18 mouse cellular contexts compared by ENCODE assay signal in the genomic region with DNA sequence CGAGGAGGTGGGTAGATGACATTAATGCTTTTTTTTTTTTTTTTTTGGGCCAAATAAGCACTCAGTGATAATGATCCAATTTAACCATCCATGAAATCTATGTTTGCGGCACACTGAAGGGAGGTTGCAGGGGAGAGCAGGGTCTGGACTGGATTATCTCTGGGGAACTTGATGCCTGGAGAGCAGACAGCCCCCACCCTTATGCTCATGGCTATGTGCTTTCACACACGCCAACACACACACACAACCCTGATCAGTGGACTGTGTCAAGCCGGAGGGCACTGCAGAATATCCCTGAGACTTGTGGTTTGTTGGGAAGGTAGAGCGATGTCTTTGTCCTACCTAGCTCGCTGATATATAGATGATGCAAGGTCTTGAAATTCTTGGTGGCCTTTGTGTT. TPM values are rescaled to one million over a fixed set of nuclear protein-coding genes. Genes with fewer than 3 reads are reported as not detected.
DNase-seq lines count a peak whose midpoint lies in the region; ATAC-seq and TF ChIP-seq lines count a peak whose summit lies in the region.
"Had no signal": no experiment of that assay in that cellular context is flagged by ENCODE, and none has a peak within 500 bp of the region (broad histone marks: within the 10 kb centered on the region; RNA-seq: fewer than 3 reads in every experiment).

No protein-coding gene starts in this region.

- no peak for TF ChIP-seq CTCF in layer of hippocampus, adult 2 months (conservative IDR thresholded peaks at IDR 0.05)

- peaks cover 16% of the 10 kb centered on the region for H3K4me1 ChIP-seq in forebrain, embryonic 13.5 days
- H3K4me1 ChIP-seq in hindbrain, embryonic 16.5 days (ENCODE audit: control insufficient read depth, insufficient read depth, low read depth, low read length) = peaks cover 6% of the 10 kb centered on the region; the same call in 1 of the 2 replicates
- H3K4me1 ChIP-seq in neural tube, embryonic 15.5 days = peaks cover 11% of the 10 kb centered on the region
- H3K4me1 ChIP-seq: megakaryocyte, embryonic 14.5 days had no signal

- no peak for DNase-seq in layer of hippocampus, adult 2 months (ENCODE audit: low spot score in 2 of 2)
- DNase-seq in layer of hippocampus, postnatal 10 days (ENCODE audit: low spot score in 2 of 2) = no peak
- no peak for DNase-seq in spleen, postnatal 10 days (ENCODE audit: low spot score in 2 of 2)
- DNase-seq in spleen, postnatal 36 days (ENCODE audit: low spot score in 2 of 2) = no peak
- no peak for DNase-seq in right cerebral cortex, postnatal 10 days (ENCODE audit: low spot score in 2 of 2)
- DNase-seq: B cell, adult 2 months; cerebellum, adult 8-10 months; embryo, embryonic 11 days; heart, adult 2 months; thymus, adult 2 months had no signal

- H3K9ac ChIP-seq in forebrain, embryonic 13.5 days = peak overlapping the region; percentile 67
- peak overlapping the region; percentile 54; the same call in 1 of the 2 replicates for H3K9ac ChIP-seq in hindbrain, embryonic 16.5 days (ENCODE audit: low read depth, low read length)
- peak overlapping the region; percentile 48 for H3K9ac ChIP-seq in neural tube, embryonic 15.5 days (replicated peaks)
- H3K9ac ChIP-seq: liver, embryonic 14.5 days had no signal

- no peaks in the 10 kb centered on the region for H3K9me3 ChIP-seq in forebrain, embryonic 13.5 days (replicated peaks)
- H3K9me3 ChIP-seq in hindbrain, embryonic 16.5 days (ENCODE audit: control insufficient read depth, low read length) = no peaks in the 10 kb centered on the region
- H3K9me3 ChIP-seq in neural tube, embryonic 15.5 days (replicated peaks) = no peaks in the 10 kb centered on the region

- H3K4me3 ChIP-seq in layer of hippocampus, adult 2 months = no peak overlapping the region
- H3K4me3 ChIP-seq in forebrain, embryonic 13.5 days = peak overlapping the region; percentile 49
- peak overlapping the region; percentile 55 for H3K4me3 ChIP-seq in hindbrain, embryonic 16.5 days (ENCODE audit: low read length)
- H3K4me3 ChIP-seq in neural tube, embryonic 15.5 days (replicated peaks) = peak overlapping the region; percentile 53
- H3K4me3 ChIP-seq: erythroblast, embryonic 14.5 days; heart, adult 2 months had no signal

- 73% methylated on average over 6 of the region's 6 CpGs for WGBS in forebrain, embryonic 13.5 days
- WGBS in hindbrain, embryonic 16.5 days = 58% methylated on average over 6 of the region's 6 CpGs
- 58% methylated on average over 6 of the region's 6 CpGs for WGBS in neural tube, embryonic 15.5 days

- ATAC-seq in forebrain, embryonic 13.5 days = no peak
- ATAC-seq in hindbrain, embryonic 16.5 days = no peak
- peak; percentile 50 for ATAC-seq in neural tube, embryonic 15.5 days (ENCODE audit: low FRiP score)
- ATAC-seq: lung, postnatal 0 days; Patski had no signal

- no peaks in the 10 kb centered on the region for H3K27me3 ChIP-seq in forebrain, embryonic 13.5 days
- H3K27me3 ChIP-seq in hindbrain, embryonic 16.5 days (replicated peaks; ENCODE audit: control insufficient read depth, insufficient read depth, low read length) = no peaks in the 10 kb centered on the region
- no peaks in the 10 kb centered on the region for H3K27me3 ChIP-seq in neural tube, embryonic 15.5 days (replicated peaks)
- H3K27me3 ChIP-seq: megakaryocyte, embryonic 14.5 days; Patski had no signal

- H3K36me3 ChIP-seq in forebrain, embryonic 13.5 days (ENCODE audit: poor library complexity, severe bottlenecking) = no peaks in the 10 kb centered on the region
- no peaks in the 10 kb centered on the region for H3K36me3 ChIP-seq in hindbrain, embryonic 16.5 days (ENCODE audit: control insufficient read depth, insufficient read depth, low read length)
- H3K36me3 ChIP-seq in neural tube, embryonic 15.5 days = no peaks in the 10 kb centered on the region

- peak overlapping the region; percentile 60 for H3K4me2 ChIP-seq in forebrain, embryonic 13.5 days
- H3K4me2 ChIP-seq in hindbrain, embryonic 16.5 days (ENCODE audit: low read length) = peak overlapping the region; percentile 70
- peak overlapping the region; percentile 65 for H3K4me2 ChIP-seq in neural tube, embryonic 15.5 days

- H3K27ac ChIP-seq in layer of hippocampus, adult 2 months = peak overlapping the region; percentile 43; the same call in 1 of the 2 replicates
- peak overlapping the region; percentile 79 for H3K27ac ChIP-seq in forebrain, embryonic 13.5 days
- peak overlapping the region; percentile 88 for H3K27ac ChIP-seq in hindbrain, embryonic 16.5 days (ENCODE audit: low read depth, low read length)
- H3K27ac ChIP-seq in neural tube, embryonic 15.5 days (replicated peaks) = peak overlapping the region; percentile 90
- H3K27ac ChIP-seq: heart, adult 2 months; liver, embryonic 14.5 days had no signal

RNA-seq across cellular contexts. Expression of gene Nrxn3, which starts 4.1 kb away (rescaled TPM):
- total RNA-seq in layer of hippocampus, adult 2 months (2021) = 100 to 1,000 TPM; 183 to 208 TPM
- total RNA-seq in layer of hippocampus, postnatal 10 days (2021) = 100 to 1,000 TPM; 153 to 168 TPM
- 79.7 and 82.5 TPM in 2 replicates for polyA plus RNA-seq in forebrain, embryonic 13.5 days (2015; fragmentation: Nextera tagmentation; extraction: Ambion mirVana)
- polyA plus RNA-seq in hindbrain, embryonic 16.5 days (2015; fragmentation: Nextera tagmentation; extraction: Ambion mirVana) = 98.5 and 99.6 TPM in 2 replicates
- polyA plus RNA-seq in neural tube, embryonic 15.5 days (2015; fragmentation: Nextera tagmentation; extraction: Ambion mirVana) = 80.7 and 96.7 TPM in 2 replicates
- polyA plus RNA-seq: erythroblast, embryonic 14.5 days; heart, adult 2 months; Patski had no signal
